Mouse (Mus musculus) liver, postnatal 0 days (tissue): ENCODE measurements around the gene Nudt4.

Experiments used
- CTCF ChIP-seq: sonication (generic); IDR thresholded peaks from 2 replicates; pipeline ENCODE4 v1.5.1; 2016; ENCODE audit warnings: antibody characterized with exemption, low read depth
- EP300 ChIP-seq: IDR thresholded peaks from 2 replicates; pipeline ENCODE4 v1.6.1; 2016; ENCODE audit warnings: antibody characterized with exemption, low read depth, mild to moderate bottlenecking

DNA sequence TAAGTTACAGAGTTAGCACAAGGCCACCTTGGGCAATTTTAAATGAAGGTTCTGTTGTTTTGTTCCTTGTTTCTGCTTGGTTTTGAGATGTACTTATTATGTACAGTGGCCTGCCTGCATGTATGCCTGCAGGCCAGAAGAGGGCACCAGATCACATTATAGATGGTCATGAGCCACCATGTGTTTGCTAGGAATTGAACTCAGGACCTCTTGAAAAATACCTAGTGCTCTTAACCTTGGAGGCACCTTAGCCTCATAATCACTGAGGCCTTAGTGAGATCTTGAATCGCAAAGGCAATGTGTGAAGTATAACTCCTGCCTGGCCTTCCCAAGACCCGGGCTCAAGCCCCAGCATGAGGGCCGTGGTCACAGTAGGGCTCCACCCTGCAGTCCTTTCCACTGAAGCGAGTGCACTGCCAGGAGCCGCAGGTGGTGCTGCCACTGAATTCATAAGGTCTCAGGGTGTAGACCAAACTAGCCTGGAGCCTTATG lies 6.6 kb downstream of the Nudt4 start:
- peak; percentile 84 for TF ChIP-seq CTCF
- no peak for TF ChIP-seq EP300
